Mouse (Mus musculus) liver, embryonic 13.5 days (tissue): ENCODE measurements around the gene Spem1. TPM values are rescaled to one million over a fixed set of nuclear protein-coding genes. Genes with fewer than 3 reads are reported as not detected.

ENCODE experiments used
- ATAC-seq: fragments of 200-750 bp; cut with Nextera tagmentation; 2 replicates; pipeline ENCODE4 v1.8.0; 2017; ENCODE audit warnings: low read depth, mild to moderate bottlenecking, moderate number of reproducible peaks, moderate library complexity
- DNase-seq: peaks from one replicate; pipeline ENCODE4 v3.0.0; 2022
- H3K27ac ChIP-seq: fragments of 300-500 bp; sonication (generic); 2 replicates; pipeline ENCODE4 v1.5.1; 2015; ENCODE audit warnings: moderate library complexity, mild to moderate bottlenecking, inconsistent platforms
- H3K27me3 ChIP-seq: fragments of 300-500 bp; sonication (generic); 2 replicates; pipeline ENCODE4 v1.6.1; 2015; ENCODE audit warnings: mild to moderate bottlenecking, inconsistent platforms
- H3K36me3 ChIP-seq: fragments of 300-500 bp; sonication (generic); 2 replicates; pipeline ENCODE4 v1.6.1; 2015; ENCODE audit warnings: mild to moderate bottlenecking, inconsistent platforms
- H3K4me1 ChIP-seq: fragments of 300-500 bp; sonication (generic); replicated peaks from 2 replicates; pipeline ENCODE4 v1.6.1; 2015; ENCODE audit warnings: inconsistent platforms
- H3K4me2 ChIP-seq: fragments of 300-500 bp; sonication (generic); 2 replicates; pipeline ENCODE4 v1.6.1; 2015; ENCODE audit warnings: inconsistent platforms, mild to moderate bottlenecking, moderate library complexity
- H3K4me3 ChIP-seq: fragments of 300-500 bp; sonication (generic); replicated peaks from 2 replicates; pipeline ENCODE4 v1.5.1; 2015; ENCODE audit warnings: mild to moderate bottlenecking, inconsistent platforms
- H3K9ac ChIP-seq: fragments of 300-500 bp; sonication (generic); 2 replicates; pipeline ENCODE4 v1.6.1; 2015; ENCODE audit warnings: mild to moderate bottlenecking, inconsistent platforms
- H3K9me3 ChIP-seq: fragments of 300-500 bp; sonication (generic); replicated peaks from 2 replicates; pipeline ENCODE4 v1.6.1; 2016; ENCODE audit warnings: inconsistent platforms
- WGBS: fragments of 180-500 bp; shearing (Covaris S2); methylation state at CpG from one replicate; pipeline ENCODE4 v1.1.7; 2015; ENCODE audit not compliant: insufficient replicate concordance; 5-methylcytosine and 5-hydroxymethylcytosine counted together
- polyA plus RNA-seq: library from polyadenylated mRNA; unstranded; fragments of >200 nt; fragmentation: Nextera tagmentation; extraction: Ambion mirVana; gene quantifications from 2 replicates; pipeline ENCODE4 v1.2.1, GENCODE M21; 2015

Spem1 gene
- polyA plus RNA-seq, 1 experiment from 2014 or later, result not detected

DNA sequence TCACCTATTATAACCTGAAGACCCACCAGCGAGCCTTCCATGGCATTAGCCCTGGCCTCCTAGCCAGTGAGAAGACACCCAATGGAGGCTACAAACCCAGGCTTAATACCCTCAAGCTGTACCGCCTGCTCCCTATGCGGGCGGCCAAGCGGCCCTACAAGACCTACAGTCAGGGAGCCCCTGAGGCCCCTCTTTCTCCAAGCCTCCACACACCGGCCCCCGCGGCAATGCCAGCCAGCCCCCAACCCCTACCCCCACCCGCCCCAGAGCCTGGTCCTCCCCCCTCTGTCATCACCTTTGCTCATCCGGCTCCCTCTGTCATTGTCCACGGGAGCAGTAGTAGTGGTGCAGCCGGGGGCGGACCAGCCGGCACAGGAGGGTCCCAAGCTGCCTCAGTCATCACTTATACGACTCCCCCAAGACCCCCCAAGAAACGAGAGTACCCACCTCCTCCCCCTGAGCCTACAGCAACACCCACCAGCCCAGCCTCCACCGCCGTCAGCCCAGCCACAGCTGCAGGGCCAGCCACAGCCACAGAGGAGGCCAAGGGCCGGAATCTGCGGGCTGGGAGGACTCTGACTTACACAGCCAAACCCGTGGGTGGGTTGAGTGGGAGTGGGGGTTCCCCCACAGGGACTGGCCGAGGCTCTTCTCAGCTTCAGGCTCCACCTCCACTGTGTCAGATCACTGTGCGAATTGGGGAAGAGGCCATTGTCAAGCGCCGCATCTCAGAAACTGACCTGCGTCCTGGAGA, 44.3 kb downstream of the Spem1 start:
- DNase-seq (no peak), ATAC-seq (no peak)
- H3K9ac ChIP-seq, result no peak overlapping the region
- H3K4me1 ChIP-seq, result no peaks in the 10 kb centered on the region
- no peaks in the 10 kb centered on the region for H3K9me3 ChIP-seq
- 0 out of 2 replicates have a peak, but pooled peaks cover 4% of the 10 kb centered on the region for H3K36me3 ChIP-seq
- WGBS, result 52% methylated on average over 26 of the region's 26 CpGs
- H3K27me3 ChIP-seq, result peaks cover 71% of the 10 kb centered on the region
- no peak overlapping the region for H3K4me3 ChIP-seq
- H3K27ac ChIP-seq, result no peak overlapping the region
- no peak overlapping the region for H3K4me2 ChIP-seq

- WGBS, result 80% methylated on average over 20 of the region's 20 CpGs
Observed at GRCm38 (mm10) chr11:69776488-69776887, 45.5 kb downstream of the Spem1 start.

GRCm38 (mm10) chr11:69775716-69776115, 46.3 kb downstream of the Spem1 start:
- Histone ChIP-seq H3K4me2 (no peak overlapping the region), H3K9ac (no peak overlapping the region), H3K27ac (no peak overlapping the region), H3K4me1 (no peaks in the 10 kb centered on the region), H3K4me3 (no peak overlapping the region), H3K36me3 (0 out of 2 replicates have a peak, but pooled peaks cover 4% of the 10 kb centered on the region), H3K9me3 (no peaks in the 10 kb centered on the region), H3K27me3 (peaks cover 56% of the 10 kb centered on the region)
- DNase-seq (no peak), ATAC-seq (no peak)
- 60% methylated on average over 10 of the region's 10 CpGs for WGBS

More at GRCm38 (mm10) chr11:69776488-69776887, 45.5 kb downstream of the Spem1 start:
- DNase-seq, result no peak
- peaks cover 59% of the 10 kb centered on the region for H3K27me3 ChIP-seq
- H3K4me2 ChIP-seq, result no peak overlapping the region
- no peaks in the 10 kb centered on the region for H3K9me3 ChIP-seq
- no peak for ATAC-seq
- H3K4me1 ChIP-seq, result no peaks in the 10 kb centered on the region
- 0 out of 2 replicates have a peak, but pooled peaks cover 4% of the 10 kb centered on the region for H3K36me3 ChIP-seq
- no peak overlapping the region for H3K27ac ChIP-seq
- H3K4me3 ChIP-seq, result no peak overlapping the region
- no peak overlapping the region for H3K9ac ChIP-seq

- ATAC-seq (no peak), DNase-seq (no peak)
- Histone ChIP-seq H3K27ac (no peak overlapping the region), H3K4me1 (0 out of 2 replicates have a peak, but pooled peaks cover 2% of the 10 kb centered on the region), H3K27me3 (peaks cover 49% of the 10 kb centered on the region), H3K4me3 (no peak overlapping the region), H3K36me3 (0 out of 2 replicates have a peak, but pooled peaks cover 4% of the 10 kb centered on the region), H3K9ac (no peak overlapping the region), H3K4me2 (no peak overlapping the region), H3K9me3 (no peaks in the 10 kb centered on the region)
- 39% methylated on average over 5 of the region's 5 CpGs for WGBS
Observed at GRCm38 (mm10) chr11:69774961-69775360, 47.0 kb downstream of the Spem1 start.

Other genes starting within 250 kb of the Spem1 start
- 23.1 and 23.7 TPM in 2 replicates for gene Wrap53, start 241.9 kb downstream of the Spem1 start, polyA plus RNA-seq
- gene Trp53, start 241.8 kb downstream of the Spem1 start, polyA plus RNA-seq, result 83.0 and 90.4 TPM in 2 replicates
- 21.7 and 30.8 TPM in 2 replicates for gene Atp1b2, start 216.2 kb downstream of the Spem1 start, polyA plus RNA-seq
- 33.4 and 34.8 TPM in 2 replicates for gene Shbg, start 204.3 kb downstream of the Spem1 start, polyA plus RNA-seq
- 11.6 and 12.3 TPM in 2 replicates for gene Sat2, start 200.2 kb downstream of the Spem1 start, polyA plus RNA-seq
- gene Fxr2, start 189.2 kb downstream of the Spem1 start, polyA plus RNA-seq, result 7.9 and 8.2 TPM in 2 replicates
- not detected in 2 replicates for gene Sox15, start 166.9 kb downstream of the Spem1 start, polyA plus RNA-seq
- 36.9 and 39.2 TPM in 2 replicates for gene Mpdu1, start 159.5 kb downstream of the Spem1 start, polyA plus RNA-seq
- 17.3 and 17.4 TPM in 2 replicates for gene Cd68, start 156.0 kb downstream of the Spem1 start, polyA plus RNA-seq
- gene Eif4a1, start 149.8 kb downstream of the Spem1 start, polyA plus RNA-seq, result 351 and 453 TPM in 2 replicates
- gene Senp3, start 140.1 kb downstream of the Spem1 start, polyA plus RNA-seq, result 37.3 and 38.6 TPM in 2 replicates
- 0.10 TPM in 1 of 2 replicates, not detected in the other for gene Tnfsf13, start 136.4 kb downstream of the Spem1 start, polyA plus RNA-seq
- 2.1 and 2.6 TPM in 2 replicates for gene Tnfsf12, start 126.3 kb downstream of the Spem1 start, polyA plus RNA-seq
- gene Tnfsfm13, start 126.1 kb downstream of the Spem1 start, polyA plus RNA-seq, result 1.1 and 1.4 TPM in 2 replicates
- 9.6 and 10.8 TPM in 2 replicates for gene Polr2a, start 63.5 kb downstream of the Spem1 start, polyA plus RNA-seq
- not detected in 2 replicates for gene Slc35g3, start 60.2 kb downstream of the Spem1 start, polyA plus RNA-seq
- gene Zbtb4, start 56.3 kb downstream of the Spem1 start, polyA plus RNA-seq, result 0.38 and 0.43 TPM in 2 replicates
- 0.43 and 0.59 TPM in 2 replicates for gene Chrnb1, start 26.2 kb downstream of the Spem1 start, polyA plus RNA-seq
- 0.07 and 0.20 TPM in 2 replicates for gene Fgf11, start 20.3 kb downstream of the Spem1 start, polyA plus RNA-seq
- 0.46 and 0.50 TPM in 2 replicates for gene Tmem102, start 16.6 kb downstream of the Spem1 start, polyA plus RNA-seq
- not detected in 2 replicates for gene Gm39566, start 6.9 kb downstream of the Spem1 start, polyA plus RNA-seq
- not detected in 2 replicates for gene Spem2, start 3.7 kb downstream of the Spem1 start, polyA plus RNA-seq
- gene Nlgn2, start 15.6 kb upstream of the Spem1 start, polyA plus RNA-seq, result 0.68 and 0.75 TPM in 2 replicates
- 321 and 345 TPM in 2 replicates for gene Tmem256, start 16.3 kb upstream of the Spem1 start, polyA plus RNA-seq
- gene Plscr3, start 24.2 kb upstream of the Spem1 start, polyA plus RNA-seq, result 28.0 and 29.9 TPM in 2 replicates
- 0.76 and 1.5 TPM in 2 replicates for gene Tnk1, start 36.5 kb upstream of the Spem1 start, polyA plus RNA-seq
- gene Tmem95, start 55.8 kb upstream of the Spem1 start, polyA plus RNA-seq, result not detected in 2 replicates
- 0.89 and 1.3 TPM in 2 replicates for gene Kctd11, start 59.2 kb upstream of the Spem1 start, polyA plus RNA-seq
- gene Acap1, start 73.4 kb upstream of the Spem1 start, polyA plus RNA-seq, result 4.4 and 4.9 TPM in 2 replicates
- gene 2810408A11Rik, start 78.8 kb upstream of the Spem1 start, polyA plus RNA-seq, result 0.89 and 1.0 TPM in 2 replicates
- gene Neurl4, start 78.9 kb upstream of the Spem1 start, polyA plus RNA-seq, result 2.3 and 2.8 TPM in 2 replicates
- 107 and 116 TPM in 2 replicates for gene Gps2, start 91.7 kb upstream of the Spem1 start, polyA plus RNA-seq
- gene Eif5a, start 99.8 kb upstream of the Spem1 start, polyA plus RNA-seq, result 1,847 and 1,941 TPM in 2 replicates
- 0.28 and 0.30 TPM in 2 replicates for gene Ybx2, start 113.6 kb upstream of the Spem1 start, polyA plus RNA-seq
- gene Slc2a4, start 126.0 kb upstream of the Spem1 start, polyA plus RNA-seq, result 14.2 TPM in 2 replicates
- gene Cldn7, start 142.6 kb upstream of the Spem1 start, polyA plus RNA-seq, result 2.4 and 4.2 TPM in 2 replicates
- 8.7 and 10.1 TPM in 2 replicates for gene Ctdnep1, start 159.0 kb upstream of the Spem1 start, polyA plus RNA-seq
- gene Elp5, start 160.3 kb upstream of the Spem1 start, polyA plus RNA-seq, result 84.9 and 86.9 TPM in 2 replicates
- gene Gabarap, start 169.0 kb upstream of the Spem1 start, polyA plus RNA-seq, result 259 and 294 TPM in 2 replicates
- 29.8 and 32.7 TPM in 2 replicates for gene Phf23, start 173.6 kb upstream of the Spem1 start, polyA plus RNA-seq
- 6.4 and 7.4 TPM in 2 replicates for gene Dvl2, start 178.4 kb upstream of the Spem1 start, polyA plus RNA-seq
- gene Acadvl, start 193.2 kb upstream of the Spem1 start, polyA plus RNA-seq, result 83.7 and 87.2 TPM in 2 replicates
- gene Dlg4, start 194.8 kb upstream of the Spem1 start, polyA plus RNA-seq, result 1.1 and 1.2 TPM in 2 replicates
- gene Asgr1, start 231.9 kb upstream of the Spem1 start, polyA plus RNA-seq, result 1.4 and 1.8 TPM in 2 replicates